Mouse (Mus musculus) liver, embryonic 14.5 days (tissue): ENCODE measurements at regions not wholly inside any gene's neighbourhood (a gene's known extent, or its start where the extent isn't known, plus 50 kb on each side); places are given as distances from the start of the nearest gene placed in this dataset.

Source experiments
- CTCF ChIP-seq: IDR thresholded peaks from 2 replicates; pipeline ENCODE4 v1.5.1; 2016; ENCODE audit warnings: antibody characterized with exemption, low read depth, control low read depth
- EP300 ChIP-seq: IDR thresholded peaks from 2 replicates; pipeline ENCODE4 v1.6.1; 2016; ENCODE audit warnings: antibody characterized with exemption, low read depth

- TF ChIP-seq CTCF = no peak
- no peak for TF ChIP-seq EP300
These were observed 74.0 kb upstream of the Hdac4 start for GRCm38 (mm10) chr1:92269464-92269863.
